Mouse (Mus musculus) ZHBTc4 (cell line): ENCODE measurements around the gene RPS10-NUDT3.

Experiments used
- DNase-seq: peaks from one replicate; pipeline ENCODE4 v3.0.0-alpha.2; 2011; ENCODE audit warnings: low read depth, low spot score

Gene RPS10-NUDT3

DNA sequence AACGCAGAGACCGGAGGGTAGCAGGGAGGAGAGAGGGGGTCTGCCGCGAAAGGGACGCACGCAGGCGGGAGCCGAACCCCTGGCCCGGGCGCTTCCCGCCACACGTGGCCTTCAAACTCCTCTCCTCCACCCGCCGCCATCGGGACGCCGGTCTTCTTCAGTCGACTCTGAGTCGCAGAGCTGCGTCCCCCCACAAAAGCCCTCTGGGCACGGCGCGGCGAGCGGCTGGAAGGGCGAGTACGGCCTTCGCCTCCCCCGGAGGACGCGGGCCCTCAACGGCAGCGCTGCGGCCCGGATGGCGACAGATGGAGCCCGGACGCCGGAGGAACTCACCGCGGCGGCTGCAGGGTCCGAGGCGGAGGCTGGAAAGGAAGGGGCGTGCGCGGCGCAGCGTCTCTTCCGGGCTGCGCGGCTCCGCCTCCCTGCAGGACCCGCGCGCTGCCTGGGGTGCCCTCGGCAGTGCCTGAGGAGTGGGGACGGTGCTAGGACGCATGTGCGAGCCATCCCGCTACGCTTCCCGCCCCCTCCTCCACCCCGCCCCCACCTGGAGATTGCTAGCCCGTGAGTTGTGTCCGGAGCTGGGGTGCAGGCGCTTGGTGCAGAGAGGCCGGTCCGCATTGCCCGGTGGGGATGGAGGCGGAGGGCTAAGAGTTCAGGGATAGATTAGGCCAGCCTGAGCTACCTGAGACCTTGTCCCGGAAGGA is at the start of gene RPS10-NUDT3:
Gene RPS10-NUDT3, minus strand, starts transcription at position 352 of the 704 bp plus-strand sequence.
- peak; percentile 97 for DNase-seq

DNA sequence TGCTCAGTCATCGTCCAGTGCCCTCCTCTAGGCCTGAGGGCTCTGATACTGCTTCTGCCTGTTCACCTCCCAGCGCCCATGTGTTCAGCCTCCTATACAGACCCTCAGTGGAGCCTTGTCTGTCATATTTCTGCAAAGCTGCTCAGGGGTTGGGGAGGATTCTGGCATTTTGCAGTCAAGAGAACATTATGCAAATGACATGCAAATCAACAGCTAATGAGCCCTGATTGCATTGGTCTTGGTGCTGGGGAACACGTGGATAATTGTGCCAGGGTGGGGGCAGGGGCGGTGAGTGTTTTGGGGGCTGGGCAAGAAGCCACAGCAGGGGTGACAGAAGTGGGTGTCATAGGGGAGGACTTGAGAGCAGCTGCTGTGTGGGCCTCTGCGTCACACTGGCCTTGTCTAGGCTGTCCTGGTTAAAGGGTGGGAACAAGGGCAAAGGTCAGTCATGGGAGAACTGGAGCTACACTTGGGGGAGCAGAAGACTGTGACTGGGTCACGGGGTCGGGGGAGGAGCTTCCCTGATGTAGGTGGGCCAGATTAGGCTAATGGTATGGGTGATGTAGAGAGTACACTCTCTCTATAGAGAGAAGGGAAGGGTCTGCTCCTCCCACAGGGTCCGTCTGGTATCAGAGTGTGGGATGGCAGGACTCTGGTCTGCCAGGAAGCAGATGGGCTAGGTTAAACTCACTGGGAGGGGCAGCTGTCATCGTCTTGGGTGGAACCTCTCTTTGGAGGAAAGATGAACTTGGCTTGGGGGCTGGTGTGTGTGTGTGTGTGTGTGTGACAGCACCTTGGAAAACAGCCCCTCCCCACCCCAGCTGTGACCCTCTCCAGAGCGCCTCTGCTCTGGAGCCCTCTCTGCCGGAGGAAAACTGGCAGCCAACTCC is 44.1 kb upstream of the RPS10-NUDT3 start:
- DNase-seq, result peak; percentile 32

DNA sequence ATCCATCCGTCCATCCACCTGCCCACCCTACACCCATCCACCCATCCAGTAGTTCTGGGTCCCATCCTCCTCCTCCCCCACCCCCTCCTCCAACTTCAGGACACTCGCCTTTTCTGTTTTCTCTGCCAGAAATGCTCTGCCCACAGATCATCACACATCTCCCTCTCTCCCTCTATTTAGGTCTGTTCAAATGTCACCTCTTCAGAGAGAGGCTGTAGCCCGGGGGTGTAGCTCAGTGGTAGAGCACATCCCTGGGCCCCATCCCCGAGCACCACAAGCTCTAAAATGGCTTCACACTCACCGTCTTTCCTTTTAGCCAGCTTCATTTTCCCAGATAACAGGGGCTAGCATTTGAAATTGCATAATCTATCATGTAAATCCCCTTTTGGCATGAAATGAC is 42.7 kb upstream of the RPS10-NUDT3 start:
- no peak for DNase-seq

DNA sequence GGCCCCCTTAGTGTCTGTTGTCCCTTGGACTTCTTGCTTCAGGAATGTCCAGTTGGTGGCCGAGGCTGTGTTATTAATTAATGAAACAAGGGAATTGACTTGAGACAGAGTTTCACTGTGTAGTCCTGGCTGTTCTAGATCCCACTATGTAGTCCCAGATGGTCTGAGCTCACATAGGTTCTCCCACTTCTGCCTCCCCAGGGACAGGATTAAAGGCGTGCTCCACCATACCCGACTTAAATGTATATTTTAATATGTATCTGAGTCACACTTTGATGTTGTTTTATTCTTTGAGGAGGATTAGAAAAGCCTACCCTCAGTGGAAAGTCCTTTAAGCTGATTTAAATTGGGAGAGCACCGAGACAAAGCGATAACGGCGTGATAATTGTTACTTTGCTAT is 41.2 kb upstream of the RPS10-NUDT3 start:
- no peak for DNase-seq

DNA sequence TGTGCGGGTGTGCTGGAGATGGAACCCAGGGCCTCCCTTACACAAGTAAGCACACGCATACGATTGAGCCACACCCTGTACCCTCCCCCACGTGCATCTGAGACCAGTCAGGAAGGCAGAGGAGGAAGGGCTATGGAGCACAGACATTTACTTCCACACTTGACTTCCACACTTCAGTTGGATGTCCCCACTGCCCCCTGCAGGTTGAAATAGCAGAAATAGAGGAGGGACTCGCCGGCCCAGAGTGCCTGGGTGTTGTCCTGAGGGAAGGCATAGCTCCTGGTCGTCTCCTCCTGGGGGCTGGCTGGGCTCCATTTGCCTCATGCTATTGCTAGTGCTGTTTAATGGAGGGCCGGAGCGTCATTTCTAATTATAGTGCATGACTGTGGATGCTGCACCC is 40.4 kb upstream of the RPS10-NUDT3 start:
- DNase-seq, result peak; percentile 77

DNA sequence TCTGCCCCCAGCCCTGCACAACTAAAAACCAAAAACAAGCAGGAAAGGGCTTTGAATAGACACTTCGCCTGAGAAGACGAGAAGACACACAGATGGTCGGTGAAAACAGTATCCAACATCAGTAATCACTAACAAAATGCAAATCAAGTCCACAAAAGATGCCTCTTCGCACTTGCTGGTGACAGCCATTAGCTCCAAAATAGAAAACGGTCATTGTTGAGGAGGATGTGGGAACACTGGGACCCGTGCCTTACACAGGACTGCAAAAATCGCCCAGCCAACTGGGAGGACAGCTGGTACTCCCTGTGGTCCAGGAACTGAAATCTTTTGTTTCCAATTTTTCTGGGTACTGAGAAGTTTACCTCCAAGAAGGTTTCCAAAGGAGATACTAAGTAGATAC is 38.9 kb upstream of the RPS10-NUDT3 start:
- DNase-seq, result no peak

DNA sequence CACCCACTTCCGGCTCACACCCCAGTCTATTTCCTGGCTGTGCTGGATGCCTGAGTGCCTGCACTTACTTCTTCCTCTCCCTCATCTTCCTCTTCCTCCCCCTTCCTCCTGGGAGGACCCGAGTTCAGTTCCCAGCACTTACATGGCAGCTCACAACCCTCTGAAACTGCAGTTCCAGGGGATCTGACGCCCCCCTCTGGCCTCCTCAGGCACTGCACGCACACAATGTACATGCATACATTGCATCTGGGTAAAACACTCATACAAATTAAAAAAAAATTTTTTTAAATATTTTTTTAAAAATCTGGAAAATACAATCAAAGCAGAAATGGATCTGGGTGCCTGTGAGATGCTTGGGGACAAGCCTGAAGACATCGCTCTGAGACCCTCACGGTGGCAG is 36.7 kb upstream of the RPS10-NUDT3 start:
- no peak for DNase-seq

DNA sequence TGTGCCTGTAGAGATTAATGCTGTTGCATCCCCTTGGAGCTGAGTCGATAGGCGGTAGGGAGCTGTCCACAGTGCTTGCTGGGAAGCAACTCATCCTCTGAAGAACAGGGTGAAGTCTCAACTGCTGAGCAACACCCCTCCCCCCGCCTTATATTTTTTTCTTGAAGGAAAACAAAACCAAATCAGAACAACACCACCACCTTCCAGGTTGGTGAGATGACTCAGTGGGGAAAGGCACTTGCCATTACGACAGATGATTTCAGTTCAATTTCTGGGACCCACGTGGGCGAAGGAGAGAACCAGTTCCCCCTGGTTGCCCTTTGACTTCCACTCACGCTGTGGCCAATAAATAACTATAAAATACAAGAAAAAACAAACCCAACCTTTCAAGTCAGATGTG is 23.7 kb upstream of the RPS10-NUDT3 start:
- DNase-seq, result no peak

DNA sequence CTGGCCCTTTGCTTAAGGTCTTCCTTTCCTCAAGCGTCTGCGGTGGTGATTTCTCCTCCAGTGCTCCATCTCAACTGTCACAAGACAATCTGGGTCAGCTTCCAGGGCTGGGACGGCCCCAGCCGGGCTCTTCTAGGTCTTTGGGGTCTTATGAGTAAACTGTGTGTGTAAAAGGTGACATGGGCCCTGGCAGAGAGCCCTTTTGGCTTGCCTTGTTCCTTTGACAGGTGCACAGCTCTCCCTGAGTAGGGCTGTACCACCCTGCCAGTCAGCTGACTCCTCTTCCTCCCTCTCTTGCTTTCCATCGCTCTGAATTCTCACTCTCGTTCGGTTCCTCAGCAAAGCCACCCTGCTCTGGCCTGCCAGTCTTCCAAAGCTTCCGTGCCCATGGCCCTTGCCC is 22.1 kb upstream of the RPS10-NUDT3 start:
- no peak for DNase-seq

DNA sequence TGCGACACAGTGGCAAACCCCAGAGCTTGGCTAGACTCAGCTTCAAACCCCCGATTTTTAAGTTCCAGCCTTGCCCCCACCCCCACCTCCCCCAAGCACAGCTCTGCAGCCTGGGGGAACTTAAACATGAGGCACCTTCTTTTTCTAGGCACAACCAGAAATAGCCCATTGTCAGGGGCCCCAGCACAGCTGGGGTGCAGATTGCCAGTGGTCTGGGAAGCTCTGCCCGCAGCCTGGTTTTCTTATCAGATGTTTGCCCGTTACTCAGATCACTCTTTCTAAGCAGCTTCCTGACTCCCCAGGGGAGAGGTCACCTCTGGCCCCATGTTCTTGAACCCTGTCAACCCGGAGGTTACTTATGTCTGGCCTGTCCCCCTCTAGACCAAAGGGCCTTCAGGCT is 21.4 kb upstream of the RPS10-NUDT3 start:
- DNase-seq, result no peak

DNA sequence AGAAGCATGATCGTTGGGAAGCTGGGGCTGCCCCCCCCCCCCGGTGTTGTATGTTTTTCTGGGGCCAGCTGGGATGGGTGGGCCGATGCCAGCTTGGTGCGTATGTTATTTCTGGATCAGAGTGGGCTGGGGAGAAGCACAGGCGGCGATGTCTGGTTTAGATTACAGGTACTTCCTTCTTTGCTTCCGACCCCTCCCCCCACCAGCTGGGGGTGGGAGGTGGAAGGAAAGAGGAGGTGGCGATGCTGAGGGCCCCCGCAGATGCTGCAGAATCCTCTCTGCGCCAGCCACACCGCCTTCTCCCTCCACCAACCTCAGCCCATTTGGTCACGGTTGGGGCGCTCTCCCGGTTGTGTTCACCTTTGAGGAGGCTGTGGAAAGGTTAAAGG is 21.0 kb upstream of the RPS10-NUDT3 start:
- no peak for DNase-seq

DNA sequence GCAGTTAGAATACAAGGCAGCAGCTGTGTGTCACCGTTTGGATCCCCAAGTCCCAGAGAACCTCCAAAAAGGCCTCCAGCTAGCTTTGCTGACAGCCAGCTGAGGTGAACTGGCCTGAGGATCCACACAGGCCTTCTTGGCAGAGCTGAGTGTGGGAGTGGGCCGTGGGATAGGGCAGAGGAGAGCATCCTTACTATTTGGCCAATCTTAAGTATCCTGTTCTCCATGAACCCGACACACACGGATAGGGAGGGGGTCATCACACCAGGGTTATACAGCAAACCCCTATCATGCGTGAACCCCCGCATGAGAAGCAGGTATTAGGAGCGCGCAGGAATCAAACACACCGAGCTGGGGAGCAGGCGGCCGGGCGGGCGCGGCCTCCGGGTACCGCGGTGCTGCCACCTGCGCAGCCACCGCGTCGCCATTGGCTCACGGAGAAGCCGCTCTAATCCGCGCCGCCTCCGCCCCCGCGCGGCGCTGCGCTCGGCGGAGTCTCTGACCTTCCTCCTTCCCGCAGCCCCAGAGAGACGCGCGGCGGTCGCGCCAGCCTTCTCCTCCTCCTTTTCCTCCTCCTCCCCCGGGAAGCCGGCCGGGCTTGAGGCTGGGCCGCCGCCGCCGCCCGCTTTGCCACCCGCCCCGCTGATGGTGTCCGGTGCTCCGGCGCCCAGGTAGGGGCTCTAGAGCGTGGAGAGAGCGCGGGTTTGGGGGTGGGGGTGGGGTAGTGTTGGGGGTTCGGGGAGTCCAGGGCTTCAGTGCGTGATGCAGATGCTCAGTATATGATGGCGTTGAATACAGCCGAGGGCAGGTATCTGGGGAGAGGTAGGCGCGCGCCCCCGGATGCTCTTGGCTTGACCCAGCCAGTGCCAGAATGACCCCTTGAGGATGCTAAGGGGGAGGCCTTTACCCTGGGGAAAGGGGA is 20.3 kb upstream of the RPS10-NUDT3 start, which contains the start of gene Pacsin1:
Gene Pacsin1, plus strand, starts transcription at position 421 of the 922 bp plus-strand sequence.
- peak; percentile 64 for DNase-seq

DNA sequence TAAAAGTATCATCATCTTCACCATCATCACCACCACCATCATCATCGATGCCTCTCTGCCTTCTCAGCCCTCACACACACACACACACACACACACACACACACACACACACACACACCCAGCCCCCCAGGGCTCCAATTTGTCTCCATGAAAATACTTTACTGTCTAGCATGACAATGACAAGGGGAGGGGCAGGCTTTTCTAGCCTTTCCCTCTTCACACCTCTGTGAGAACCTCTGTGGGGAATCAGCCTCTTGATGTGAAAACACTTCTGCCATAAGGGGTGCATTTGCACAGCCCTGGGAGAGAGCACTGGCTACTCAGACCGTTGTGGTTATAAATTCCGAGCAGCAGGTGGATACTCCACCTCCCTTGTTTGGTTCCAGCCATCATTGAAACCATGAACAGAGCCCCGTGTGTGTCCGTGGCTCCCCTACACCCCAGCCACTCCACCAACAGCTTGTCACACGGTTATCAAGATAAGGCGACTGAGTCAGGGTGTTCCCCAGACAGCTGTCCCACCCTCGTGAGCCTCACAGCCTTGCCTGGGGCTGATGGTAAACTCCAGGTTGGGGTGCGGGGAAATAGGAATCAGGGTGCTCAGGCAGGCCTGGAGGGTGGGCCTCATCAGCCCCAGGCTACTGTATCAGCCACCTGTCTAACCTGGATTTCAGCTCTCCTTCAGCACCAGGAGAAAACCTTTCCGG is 18.4 kb upstream of the RPS10-NUDT3 start:
- peak; percentile 65 for DNase-seq

DNA sequence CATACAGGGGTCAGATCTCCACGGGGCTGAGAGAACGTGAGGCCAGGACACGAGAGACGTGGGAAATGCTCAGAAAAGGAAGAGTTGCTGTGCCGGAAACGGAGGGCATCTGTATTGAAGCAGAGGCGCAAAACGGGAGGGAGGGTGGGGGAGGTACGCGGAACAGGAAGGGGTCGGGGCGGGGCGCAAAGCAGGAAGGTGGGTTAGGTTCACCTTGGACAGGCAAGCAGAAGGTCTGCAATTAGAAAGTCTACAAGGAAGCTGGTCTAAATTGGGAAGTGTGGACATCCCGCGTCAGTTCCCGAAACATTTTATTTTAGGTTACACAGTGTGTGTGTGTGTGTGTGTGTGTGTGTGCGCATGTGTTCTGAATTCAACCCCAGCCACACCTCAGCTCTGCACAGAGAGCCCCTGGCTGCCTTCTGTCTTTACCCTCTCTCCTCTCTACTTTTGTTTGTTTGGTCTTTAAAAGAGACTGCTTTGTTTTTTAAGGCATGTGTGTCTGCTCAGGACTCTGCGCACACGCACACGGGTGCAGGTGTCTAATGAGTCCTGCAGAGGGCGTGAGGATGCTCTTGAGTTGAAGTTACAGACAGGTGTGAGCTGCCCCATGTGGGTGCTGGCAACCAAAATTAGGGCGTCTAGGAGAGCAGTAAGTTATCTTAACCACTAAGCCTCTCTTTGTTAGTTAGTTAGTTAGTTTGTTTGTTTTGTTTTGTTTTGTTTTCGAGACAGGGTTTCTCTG is 17.2 kb upstream of the RPS10-NUDT3 start:
- DNase-seq, result peak; percentile 60

DNA sequence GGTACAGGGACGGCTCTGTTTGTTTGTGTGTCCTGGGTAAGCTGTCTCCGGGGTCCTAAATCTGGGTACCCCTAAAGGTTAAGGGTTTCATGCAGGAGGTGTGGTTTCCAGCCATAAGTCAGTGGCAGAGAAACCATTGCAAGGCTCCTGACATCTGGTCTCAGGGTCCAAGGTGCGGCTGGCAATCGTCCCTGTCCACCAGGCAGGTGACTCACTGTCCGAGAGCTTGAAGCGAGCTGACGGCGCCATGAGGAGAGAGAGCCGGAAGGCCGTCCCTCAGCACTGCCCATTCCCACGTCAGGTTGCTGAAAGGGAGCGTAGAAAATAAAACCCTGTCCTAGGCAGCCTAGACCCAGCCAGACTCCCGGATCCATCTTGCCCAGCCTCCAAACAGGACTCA is 15.6 kb upstream of the RPS10-NUDT3 start:
- DNase-seq, result no peak

DNA sequence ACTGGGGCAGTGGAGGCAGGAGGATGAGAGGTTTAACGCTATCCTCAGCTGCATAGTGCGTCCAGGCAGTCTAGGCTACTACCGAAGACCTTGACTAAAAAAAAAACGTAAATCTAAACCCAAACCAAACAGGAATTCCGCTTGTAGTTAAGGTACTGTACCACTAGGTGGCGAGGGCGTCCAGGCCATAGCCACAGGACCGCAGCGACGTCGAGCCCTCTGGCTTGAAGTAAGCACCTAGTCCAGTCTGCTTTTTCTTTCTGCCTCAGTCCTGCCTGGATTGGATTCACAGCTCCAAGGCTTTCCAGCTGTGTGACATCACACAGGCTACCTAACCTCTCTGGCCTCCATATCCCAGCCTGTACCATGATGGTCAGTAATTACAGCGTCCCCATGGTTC is 15.1 kb upstream of the RPS10-NUDT3 start:
- DNase-seq, result peak; percentile 89

DNA sequence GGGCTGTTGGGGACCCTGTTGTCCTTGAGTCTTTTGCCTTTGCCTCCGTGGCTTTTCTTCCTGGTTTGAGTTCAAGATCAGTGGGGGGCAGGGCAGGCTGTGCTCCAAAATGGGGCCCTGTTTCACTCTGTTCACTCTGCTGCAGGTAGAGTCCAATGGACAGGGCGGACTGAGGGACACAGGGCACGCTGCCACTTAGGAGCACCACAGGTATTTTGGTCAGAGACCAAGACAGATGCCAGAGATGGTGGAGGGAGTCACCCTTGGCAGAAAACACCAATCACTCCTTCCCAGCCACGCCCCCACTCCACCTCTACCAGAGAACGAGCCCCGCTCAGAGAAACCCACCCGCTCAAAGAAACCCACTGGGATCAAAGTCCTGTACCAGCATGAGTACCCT is 10.8 kb upstream of the RPS10-NUDT3 start:
- DNase-seq, result no peak

DNA sequence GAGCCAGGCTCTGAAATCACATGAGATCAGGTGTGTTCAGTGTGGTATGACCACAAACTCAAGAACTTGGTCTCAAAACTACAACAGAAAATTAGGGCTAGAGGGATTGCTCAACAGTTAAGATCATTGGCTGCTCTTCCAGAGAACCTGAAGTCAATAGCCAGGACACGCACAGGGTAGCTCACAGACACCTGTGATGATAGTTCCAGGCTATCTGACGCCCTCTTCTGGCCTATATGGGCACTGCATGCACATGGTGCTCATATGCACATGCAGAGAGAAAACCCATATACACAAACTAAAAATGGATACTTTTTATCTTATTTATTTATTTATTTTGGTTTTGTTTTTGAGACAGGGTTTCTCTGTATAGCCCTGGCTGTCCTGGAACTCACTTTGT is 9.6 kb upstream of the RPS10-NUDT3 start:
- peak; percentile 79 for DNase-seq

DNA sequence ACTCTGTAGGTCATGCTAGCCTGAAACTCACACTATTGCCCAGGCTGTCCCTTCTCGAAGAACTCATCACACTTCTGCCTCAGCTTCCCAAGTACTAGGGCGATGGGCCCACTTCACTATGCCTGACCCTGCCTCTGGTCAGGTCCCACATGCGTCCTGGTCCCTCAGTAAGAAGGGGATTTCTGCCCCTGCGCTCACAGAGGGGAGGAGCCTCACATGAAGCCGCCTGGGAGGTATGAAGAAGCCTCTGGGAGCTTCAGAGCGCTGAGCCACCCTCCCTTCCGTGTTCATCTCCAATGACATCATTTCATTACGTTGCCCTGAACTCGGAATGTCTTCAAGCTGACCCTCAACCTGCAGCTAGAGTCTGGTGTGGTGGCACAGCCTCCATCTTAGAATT is 8.7 kb upstream of the RPS10-NUDT3 start:
- DNase-seq, result no peak

DNA sequence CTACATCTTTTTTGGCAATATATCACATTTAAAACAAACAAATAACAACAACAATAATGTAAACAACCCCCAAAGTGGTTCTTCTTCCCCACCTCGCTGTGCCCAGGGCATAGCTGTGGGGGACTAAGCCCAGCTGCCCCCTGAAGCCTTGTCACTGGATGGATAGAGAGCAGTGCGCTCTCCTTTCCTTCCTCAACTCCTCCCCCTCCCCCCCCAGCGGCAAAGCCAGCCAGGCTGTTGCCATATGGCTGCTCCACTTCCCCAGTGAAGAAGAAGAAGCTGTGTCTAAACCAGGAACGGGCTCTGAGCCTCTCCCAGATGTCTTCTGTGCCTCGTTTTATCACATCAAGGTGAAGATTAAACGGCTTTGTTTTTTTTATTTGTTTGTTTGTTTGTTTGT is 8.1 kb upstream of the RPS10-NUDT3 start:
- no peak for DNase-seq
